Mouse (Mus musculus) retina, adult 2 months (tissue): Measurements from ENCODE around the gene Ranbp9.
"Not testable (repeated sequence)": the region's sequence is repeated elsewhere in the genome, so short reads cannot be mapped to it uniquely, and the experiment has no call there.

Source experiments
- DNase-seq: peaks from one replicate; pipeline ENCODE4 v3.0.0-alpha.2; 2012; ENCODE audit warnings: low read depth, low spot score

The Ranbp9 gene

GRCm38 (mm10) chr13:43496660-43497059, 15.6 kb upstream of the Ranbp9 start:
- no peak for DNase-seq

- DNase-seq, result no peak
Observed at GRCm38 (mm10) chr13:43495645-43496044, 14.6 kb upstream of the Ranbp9 start.

GRCm38 (mm10) chr13:43493725-43494124, 12.6 kb upstream of the Ranbp9 start:
- no peak for DNase-seq

- no peak for DNase-seq
Observed at GRCm38 (mm10) chr13:43493058-43493481, 12.0 kb upstream of the Ranbp9 start.

- DNase-seq, result no peak
Observed at GRCm38 (mm10) chr13:43486501-43487213, 5.6 kb upstream of the Ranbp9 start.

- DNase-seq, result no peak
Observed at GRCm38 (mm10) chr13:43485278-43485976, 4.3 kb upstream of the Ranbp9 start.

GRCm38 (mm10) chr13:43482782-43483181, 1.7 kb upstream of the Ranbp9 start:
- DNase-seq, result no peak

- no peak for DNase-seq
Observed at GRCm38 (mm10) chr13:43481859-43482245, 770 bp upstream of the Ranbp9 start.

GRCm38 (mm10) chr13:43480595-43480956, 506 bp downstream of the Ranbp9 start:
- DNase-seq, result no peak

- no peak for DNase-seq
Observed at GRCm38 (mm10) chr13:43479767-43480571, 1.1 kb downstream of the Ranbp9 start.

GRCm38 (mm10) chr13:43479024-43479705, 1.9 kb downstream of the Ranbp9 start:
- DNase-seq, result no peak

GRCm38 (mm10) chr13:43478586-43478985, 2.5 kb downstream of the Ranbp9 start:
- no peak for DNase-seq

GRCm38 (mm10) chr13:43477098-43477697, 3.9 kb downstream of the Ranbp9 start:
- no peak for DNase-seq

- DNase-seq, result no peak
Observed at GRCm38 (mm10) chr13:43476226-43476625, 4.9 kb downstream of the Ranbp9 start.

GRCm38 (mm10) chr13:43474722-43475121, 6.4 kb downstream of the Ranbp9 start:
- DNase-seq, result no peak

- DNase-seq, result not testable (repeated sequence)
Observed at GRCm38 (mm10) chr13:43471861-43472260, 9.2 kb downstream of the Ranbp9 start.

GRCm38 (mm10) chr13:43469607-43470006, 11.5 kb downstream of the Ranbp9 start:
- no peak for DNase-seq

GRCm38 (mm10) chr13:43464605-43465004, 16.5 kb downstream of the Ranbp9 start:
- no peak for DNase-seq

- DNase-seq, result no peak
Observed at GRCm38 (mm10) chr13:43457161-43457560, 23.9 kb downstream of the Ranbp9 start.

GRCm38 (mm10) chr13:43454431-43454830, 26.7 kb downstream of the Ranbp9 start:
- no peak for DNase-seq

GRCm38 (mm10) chr13:43452843-43453605, 28.1 kb downstream of the Ranbp9 start:
- no peak for DNase-seq
